Mouse (Mus musculus) stomach, embryonic 14.5 days (tissue): ENCODE measurements around the gene 4930505A04Rik. TPM values are rescaled to one million over a fixed set of nuclear protein-coding genes. Genes with fewer than 3 reads are reported as not detected.
"Not testable (repeated sequence)": the region's sequence is repeated elsewhere in the genome, so short reads cannot be mapped to it uniquely, and the experiment has no call there.

ENCODE experiments used
- ATAC-seq: fragments of 200-750 bp; cut with Nextera tagmentation; 2 replicates; pipeline ENCODE4 v1.8.0; 2017; ENCODE audit warnings: low read depth, moderate TSS enrichment; ENCODE audit not compliant: insufficient number of reproducible peaks, insufficient read depth, low FRiP score
- H3K27ac ChIP-seq: fragments of 300-500 bp; sonication (generic); 2 replicates; pipeline ENCODE4 v1.5.1; 2014; ENCODE audit warnings: mild to moderate bottlenecking, low read length, moderate library complexity, mixed read lengths
- H3K27me3 ChIP-seq: fragments of 300-500 bp; sonication (generic); 2 replicates; pipeline ENCODE4 v1.6.1; 2014; ENCODE audit warnings: low read length, control low read depth, mixed read lengths; ENCODE audit not compliant: control insufficient read depth, insufficient read depth
- H3K36me3 ChIP-seq: fragments of 300-500 bp; sonication (generic); 2 replicates; pipeline ENCODE4 v1.6.1; 2014; ENCODE audit warnings: mild to moderate bottlenecking, control low read depth, low read length, moderate library complexity, mixed read lengths; ENCODE audit not compliant: control insufficient read depth, insufficient read depth
- H3K4me1 ChIP-seq: fragments of 300-500 bp; sonication (generic); 2 replicates; pipeline ENCODE4 v1.6.1; 2014; ENCODE audit warnings: low read length, control low read depth, mixed read lengths; ENCODE audit not compliant: control insufficient read depth, insufficient read depth
- H3K4me2 ChIP-seq: fragments of 300-500 bp; sonication (generic); replicated peaks from 2 replicates; pipeline ENCODE4 v1.6.1; 2014; ENCODE audit warnings: low read depth, low read length, control low read depth
- H3K4me3 ChIP-seq: fragments of 300-500 bp; sonication (generic); 2 replicates; pipeline ENCODE4 v1.5.1; 2014; ENCODE audit warnings: low read depth, low read length, control low read depth
- H3K9ac ChIP-seq: fragments of 300-500 bp; sonication (generic); replicated peaks from 2 replicates; pipeline ENCODE4 v1.6.1; 2014; ENCODE audit warnings: low read depth, mild to moderate bottlenecking, control low read depth, low read length, moderate library complexity, mixed read lengths
- H3K9me3 ChIP-seq: fragments of 300-500 bp; sonication (generic); 2 replicates; pipeline ENCODE4 v1.6.1; 2016; ENCODE audit warnings: low read depth, low read length, control low read depth; ENCODE audit not compliant: control insufficient read depth
- WGBS: fragments of 180-500 bp; shearing (Covaris S2); extraction: QIAGEN DNeasy Blood & Tissue Kit; methylation state at CpG from one replicate; pipeline ENCODE4 v1.1.7; 2014; 5-methylcytosine and 5-hydroxymethylcytosine counted together
- polyA plus RNA-seq: library from polyadenylated mRNA; unstranded; fragments of >200 nt; fragmentation: Nextera tagmentation; extraction: Ambion mirVana; gene quantifications from 2 replicates; pipeline ENCODE4 v1.2.1, GENCODE M21; 2014

Gene 4930505A04Rik
- polyA plus RNA-seq, 1 experiment from 2014 or later, result not detected

- Histone ChIP-seq H3K9ac (no peak overlapping the region), H3K4me3 (0 out of 2 replicates have a peak overlapping the region, but pooled peaks have one; percentile 40)
- ATAC-seq, result 0 out of 2 replicates have a peak, but pooled peaks have one; percentile 10
These were observed 440 bp downstream of the 4930505A04Rik start for GRCm38 (mm10) chr11:30471187-30471586.

DNA sequence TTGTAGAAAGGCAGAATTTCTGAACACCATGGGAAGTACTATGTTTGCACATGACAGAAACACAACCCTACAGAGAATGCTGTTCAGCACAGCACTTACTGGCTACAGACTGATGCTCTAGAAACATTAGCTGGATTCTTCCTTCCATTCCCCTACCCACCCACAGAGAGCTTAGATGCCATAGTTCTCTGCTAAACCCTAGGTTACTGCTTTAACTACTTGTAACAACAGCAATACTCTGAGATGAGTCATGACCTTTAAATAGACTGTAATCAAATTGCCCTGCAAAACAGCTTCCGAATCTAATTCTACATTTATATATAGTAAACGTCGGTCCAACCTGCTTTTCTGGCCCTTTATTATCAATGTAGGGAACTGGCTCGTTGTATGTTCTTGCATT lies 17.3 kb downstream of the 4930505A04Rik start:
- ATAC-seq, result no peak
- Histone ChIP-seq H3K4me1 (no peaks in the 10 kb centered on the region), H3K4me3 (no peak overlapping the region), H3K9me3 (no peaks in the 10 kb centered on the region), H3K27ac (no peak overlapping the region), H3K4me2 (no peak overlapping the region), H3K36me3 (no peaks in the 10 kb centered on the region), H3K9ac (no peak overlapping the region), H3K27me3 (no peaks in the 10 kb centered on the region)
- 83% methylated on average over 4 of the region's 4 CpGs for WGBS

More at GRCm38 (mm10) chr11:30471187-30471586, 440 bp downstream of the 4930505A04Rik start:
- Histone ChIP-seq H3K36me3 (no peaks in the 10 kb centered on the region), H3K27me3 (no peaks in the 10 kb centered on the region), H3K27ac (peak overlapping the region; percentile 72; the same call in 1 of the 2 replicates), H3K9me3 (no peaks in the 10 kb centered on the region), H3K4me2 (peak overlapping the region; percentile 63), H3K4me1 (0 out of 2 replicates have a peak, but pooled peaks cover 7% of the 10 kb centered on the region)
- 55% methylated on average over 8 of the region's 8 CpGs for WGBS

GRCm38 (mm10) chr11:30448126-30448525 lies 23.5 kb downstream of the 4930505A04Rik start:
- no peaks in the 10 kb centered on the region for H3K4me1 ChIP-seq
- WGBS, result 86% methylated on average over 2 of the region's 2 CpGs
- no peak overlapping the region for H3K27ac ChIP-seq
- no peak overlapping the region for H3K4me3 ChIP-seq
- H3K9me3 ChIP-seq, result no peaks in the 10 kb centered on the region
- no peaks in the 10 kb centered on the region for H3K27me3 ChIP-seq
- H3K4me2 ChIP-seq, result no peak overlapping the region
- H3K36me3 ChIP-seq, result no peaks in the 10 kb centered on the region
- no peak overlapping the region for H3K9ac ChIP-seq
- ATAC-seq, result no peak

DNA sequence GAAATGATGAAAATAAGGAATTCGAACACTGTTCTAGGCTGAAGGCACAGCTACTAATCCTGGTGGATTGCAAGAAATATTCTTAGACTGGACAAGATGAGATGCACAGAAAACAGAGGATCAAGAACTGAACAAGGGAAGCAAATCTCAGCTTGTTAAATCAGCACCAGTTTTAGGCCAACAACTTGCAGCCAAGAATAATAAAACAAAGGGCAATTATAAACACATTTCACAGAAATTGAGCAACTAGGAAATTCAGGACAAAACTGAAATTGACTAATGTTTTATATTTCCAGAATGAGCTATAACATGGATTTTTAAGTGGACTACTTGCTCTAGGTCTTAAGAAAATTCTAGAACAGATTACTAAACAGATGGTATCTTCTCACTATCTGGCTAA lies 24.1 kb downstream of the 4930505A04Rik start:
- Histone ChIP-seq H3K4me2 (no peak overlapping the region), H3K36me3 (no peaks in the 10 kb centered on the region), H3K4me3 (no peak overlapping the region), H3K9ac (no peak overlapping the region), H3K27ac (no peak overlapping the region), H3K9me3 (no peaks in the 10 kb centered on the region), H3K4me1 (no peaks in the 10 kb centered on the region), H3K27me3 (no peaks in the 10 kb centered on the region)
- 83% methylated on average over 1 of the region's 1 CpGs for WGBS
- no peak for ATAC-seq

DNA sequence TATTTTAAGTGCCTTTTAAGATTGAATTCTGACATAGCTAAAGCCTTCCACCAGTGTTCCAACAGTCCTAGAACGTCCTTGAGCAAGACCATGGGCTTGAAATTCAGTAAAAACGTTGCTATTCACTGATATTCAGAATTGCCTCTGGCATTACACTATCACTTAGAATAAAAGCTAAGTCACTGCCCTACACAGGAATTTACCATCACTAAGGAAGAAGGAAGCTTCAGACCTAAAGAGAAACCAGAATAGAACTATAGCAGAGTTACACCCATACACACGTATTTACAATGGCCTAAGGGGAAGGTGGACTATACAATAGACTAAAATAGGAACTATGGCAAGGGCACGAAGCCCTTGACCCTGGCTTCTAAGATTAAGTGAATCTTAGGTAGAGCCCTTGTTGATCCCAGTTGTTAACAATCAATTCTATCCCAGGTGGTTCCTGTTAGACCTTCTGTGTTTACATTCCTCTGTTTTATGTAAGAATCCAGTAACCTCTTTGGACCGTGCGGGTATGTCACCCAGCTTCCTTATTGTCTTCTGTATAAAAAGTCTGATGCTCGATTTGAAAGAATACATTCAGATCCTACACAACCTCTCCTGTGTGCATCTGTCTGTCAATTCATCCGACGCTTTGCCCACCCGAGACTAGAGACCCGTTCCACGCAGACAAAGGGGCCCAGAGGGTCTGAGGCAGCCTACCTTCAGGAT lies 27.3 kb downstream of the 4930505A04Rik start:
- not testable (repeated sequence) for H3K9me3 ChIP-seq, ATAC-seq, H3K27ac ChIP-seq, H3K9ac ChIP-seq, H3K27me3 ChIP-seq, H3K36me3 ChIP-seq, H3K4me2 ChIP-seq, H3K4me1 ChIP-seq, H3K4me3 ChIP-seq
- WGBS, result 77% methylated on average over 12 of the region's 12 CpGs

DNA sequence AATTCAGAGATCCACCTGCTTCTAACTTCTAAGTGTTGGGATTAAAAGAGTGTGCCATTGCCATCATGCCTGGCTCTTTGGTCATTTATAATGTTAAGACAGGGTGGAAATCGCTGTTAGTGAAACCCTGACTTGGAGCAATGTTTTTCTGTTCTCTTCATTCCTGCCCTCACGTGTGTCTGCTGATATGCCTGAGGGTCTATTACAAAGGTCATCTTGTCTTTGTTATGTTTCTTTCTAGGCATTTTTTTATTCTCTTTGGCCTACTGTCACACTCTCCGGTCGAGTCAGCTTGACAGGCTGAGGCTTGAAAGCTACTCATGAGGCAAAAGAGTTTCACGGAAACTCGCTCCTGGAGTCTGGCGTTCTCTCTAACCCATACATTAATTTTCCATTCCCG lies 27.9 kb downstream of the 4930505A04Rik start:
- no peaks in the 10 kb centered on the region for H3K9me3 ChIP-seq
- no peak overlapping the region for H3K27ac ChIP-seq
- WGBS, result 80% methylated on average over 7 of the region's 8 CpGs
- no peak overlapping the region for H3K4me3 ChIP-seq
- no peaks in the 10 kb centered on the region for H3K4me1 ChIP-seq
- H3K36me3 ChIP-seq, result no peaks in the 10 kb centered on the region
- no peak overlapping the region for H3K9ac ChIP-seq
- no peaks in the 10 kb centered on the region for H3K27me3 ChIP-seq
- no peak overlapping the region for H3K4me2 ChIP-seq
- no peak for ATAC-seq

DNA sequence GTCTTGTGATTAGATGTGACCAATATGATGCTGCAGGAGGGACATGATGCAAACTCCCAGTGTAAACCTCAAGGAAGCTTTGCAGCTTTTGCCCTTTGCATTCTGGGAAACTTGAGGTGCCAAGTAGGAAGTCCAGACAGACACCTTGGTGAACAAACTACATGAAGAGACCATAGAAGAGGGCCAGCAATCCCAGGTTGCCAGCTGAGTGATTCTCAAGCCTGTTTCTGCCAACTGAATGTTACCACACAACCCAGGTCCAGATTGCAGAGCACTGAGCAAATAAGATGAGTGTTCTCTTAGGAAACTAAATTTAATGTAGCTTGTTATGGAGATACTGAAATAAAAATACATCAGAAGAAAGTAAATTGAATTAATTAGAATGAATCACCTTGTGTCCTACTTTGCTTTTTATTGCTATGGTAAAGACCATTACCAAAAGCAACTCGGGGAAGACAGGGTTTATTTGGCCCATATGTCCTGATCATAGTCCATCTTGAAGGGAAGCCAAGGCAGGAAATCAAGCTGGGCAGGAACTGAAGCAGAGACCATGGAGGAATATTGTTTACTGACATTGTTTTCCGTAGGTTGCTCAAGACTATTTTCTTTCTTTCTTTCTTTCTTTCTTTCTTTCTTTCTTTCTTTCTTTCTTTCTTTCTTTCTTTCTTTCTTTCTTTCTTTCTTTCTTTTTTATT lies 38.2 kb downstream of the 4930505A04Rik start:
- no peak overlapping the region for H3K27ac ChIP-seq
- H3K4me3 ChIP-seq, result no peak overlapping the region
- H3K9ac ChIP-seq, result no peak overlapping the region
- H3K27me3 ChIP-seq, result no peaks in the 10 kb centered on the region
- WGBS, result 83% methylated on average over 2 of the region's 2 CpGs
- no peak for ATAC-seq
- H3K4me2 ChIP-seq, result no peak overlapping the region
- no peaks in the 10 kb centered on the region for H3K36me3 ChIP-seq
- no peaks in the 10 kb centered on the region for H3K4me1 ChIP-seq
- no peaks in the 10 kb centered on the region for H3K9me3 ChIP-seq

DNA sequence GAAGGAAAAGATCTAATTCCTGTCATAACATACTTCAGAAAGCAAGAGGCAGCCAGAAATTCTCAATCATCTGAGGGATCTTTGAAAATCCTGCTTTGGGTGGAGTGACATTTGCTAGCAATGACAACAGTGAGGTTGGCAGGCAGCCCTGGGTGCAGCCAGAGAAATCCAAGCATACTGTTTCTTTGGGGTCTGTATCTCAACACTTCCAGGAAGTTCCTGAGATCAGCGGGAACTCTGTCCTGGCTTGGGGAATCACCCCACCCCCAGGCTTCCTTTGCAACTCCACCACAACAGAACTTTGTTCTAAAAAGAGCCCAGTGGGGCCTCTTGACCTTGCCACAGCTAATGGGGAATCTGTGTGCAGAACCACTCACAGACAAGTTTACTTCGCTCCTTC lies 66.0 kb downstream of the 4930505A04Rik start:
- Histone ChIP-seq H3K27ac (no peak overlapping the region), H3K4me2 (no peak overlapping the region), H3K4me1 (0 out of 2 replicates have a peak, but pooled peaks cover 3% of the 10 kb centered on the region), H3K9me3 (no peaks in the 10 kb centered on the region), H3K36me3 (no peaks in the 10 kb centered on the region), H3K27me3 (no peaks in the 10 kb centered on the region), H3K4me3 (no peak overlapping the region), H3K9ac (no peak overlapping the region)
- 40% methylated on average over 2 of the region's 2 CpGs for WGBS
- ATAC-seq, result no peak
